Mouse (Mus musculus) midbrain, embryonic 16.5 days (tissue): ENCODE results near the gene Triml1. TPM values are rescaled to one million over a fixed set of nuclear protein-coding genes. Genes with fewer than 3 reads are reported as not detected.

Experiments used
- ATAC-seq: fragments of 200-750 bp; cut with Nextera tagmentation; 2 replicates; pipeline ENCODE4 v1.8.0; 2017; ENCODE audit warnings: moderate TSS enrichment
- H3K27ac ChIP-seq: fragments of 300-500 bp; sonication (generic); 2 replicates; pipeline ENCODE4 v1.5.1; 2014; ENCODE audit warnings: mild to moderate bottlenecking, low read length, mixed read lengths
- H3K27me3 ChIP-seq: fragments of 300-500 bp; sonication (generic); 2 replicates; pipeline ENCODE4 v1.6.1; 2014; ENCODE audit warnings: low read depth, low read length, mixed read lengths; ENCODE audit not compliant: control insufficient read depth, insufficient read depth
- H3K36me3 ChIP-seq: fragments of 300-500 bp; sonication (generic); 2 replicates; pipeline ENCODE4 v1.6.1; 2014; ENCODE audit warnings: mild to moderate bottlenecking, low read length, moderate library complexity, mixed read lengths; ENCODE audit not compliant: control insufficient read depth, insufficient read depth
- H3K4me1 ChIP-seq: fragments of 300-500 bp; sonication (generic); 2 replicates; pipeline ENCODE4 v1.6.1; 2014; ENCODE audit warnings: mild to moderate bottlenecking, low read length, mixed read lengths; ENCODE audit not compliant: control insufficient read depth, insufficient read depth
- H3K4me2 ChIP-seq: fragments of 300-500 bp; sonication (generic); 2 replicates; pipeline ENCODE4 v1.6.1; 2014; ENCODE audit warnings: mild to moderate bottlenecking, low read length, mixed read lengths
- H3K4me3 ChIP-seq: fragments of 300-500 bp; sonication (generic); 2 replicates; pipeline ENCODE4 v1.5.1; 2014; ENCODE audit warnings: low read depth, mild to moderate bottlenecking, low read length, moderate library complexity, mixed read lengths
- H3K9ac ChIP-seq: fragments of 300-500 bp; sonication (generic); 2 replicates; pipeline ENCODE4 v1.6.1; 2014; ENCODE audit warnings: low read depth, low read length, mixed read lengths
- H3K9me3 ChIP-seq: fragments of 300-500 bp; sonication (generic); replicated peaks from 2 replicates; pipeline ENCODE4 v1.6.1; 2014; ENCODE audit warnings: mild to moderate bottlenecking, low read length, mixed read lengths; ENCODE audit not compliant: control insufficient read depth, poor library complexity, severe bottlenecking
- WGBS: fragments of 180-500 bp; shearing (Covaris S2); extraction: QIAGEN DNeasy Blood & Tissue Kit; methylation state at CpG from one replicate; pipeline ENCODE4 v1.1.7; 2014; 5-methylcytosine and 5-hydroxymethylcytosine counted together
- polyA plus RNA-seq: library from polyadenylated mRNA; unstranded; fragments of >200 nt; fragmentation: Nextera tagmentation; extraction: Ambion mirVana; gene quantifications from 2 replicates; pipeline ENCODE4 v1.2.1, GENCODE M21; 2015

The Triml1 gene
- not detected in 2 replicates for polyA plus RNA-seq

- H3K36me3 ChIP-seq, result no peaks in the 10 kb centered on the region
- H3K4me2 ChIP-seq, result no peak within 1 kb of the TSS
- H3K27ac ChIP-seq, result no peak within 1 kb of the TSS
- H3K27me3 ChIP-seq, result no peaks in the 10 kb centered on the region
- no peak within 1 kb of the TSS for H3K4me3 ChIP-seq
- H3K9ac ChIP-seq, result no peak within 1 kb of the TSS
- H3K9me3 ChIP-seq, result no peaks in the 10 kb centered on the region
- no peak for ATAC-seq
- no peaks in the 10 kb centered on the region for H3K4me1 ChIP-seq
- WGBS, result 87% methylated on average over 2 of the region's 2 CpGs
Measured at GRCm38 (mm10) chr8:43141386-43141785, at the start of gene Triml1. TSS of gene Triml1 (minus strand) at chr8:43141486.

- Histone ChIP-seq H3K4me1 (no peaks in the 10 kb centered on the region), H3K36me3 (no peaks in the 10 kb centered on the region), H3K27ac (no peak overlapping the region), H3K9ac (no peak overlapping the region), H3K4me2 (no peak overlapping the region), H3K9me3 (peaks cover 4% of the 10 kb centered on the region; the same call in 1 of the 2 replicates), H3K4me3 (no peak overlapping the region), H3K27me3 (no peaks in the 10 kb centered on the region)
- no peak for ATAC-seq
- WGBS, result 90% methylated on average over 2 of the region's 2 CpGs
Measured at GRCm38 (mm10) chr8:43182281-43182680, 41.0 kb upstream of the Triml1 start.

GRCm38 (mm10) chr8:43180054-43180690, 38.9 kb upstream of the Triml1 start, which contains the start of gene Triml2:
TSS of gene Triml2 (plus strand) at chr8:43180541.
- 96% methylated on average over 13 of the region's 13 CpGs for WGBS
- H3K9me3 ChIP-seq, result peaks cover 4% of the 10 kb centered on the region; the same call in 1 of the 2 replicates
- no peak within 1 kb of the TSS for H3K27ac ChIP-seq
- H3K27me3 ChIP-seq, result no peaks in the 10 kb centered on the region
- no peak within 1 kb of the TSS for H3K9ac ChIP-seq
- no peak for ATAC-seq
- no peak within 1 kb of the TSS for H3K4me3 ChIP-seq
- no peak within 1 kb of the TSS for H3K4me2 ChIP-seq
- no peaks in the 10 kb centered on the region for H3K4me1 ChIP-seq
- no peaks in the 10 kb centered on the region for H3K36me3 ChIP-seq

GRCm38 (mm10) chr8:43179189-43179588, 37.9 kb upstream of the Triml1 start:
- Histone ChIP-seq H3K4me1 (no peaks in the 10 kb centered on the region), H3K9ac (no peak overlapping the region), H3K36me3 (no peaks in the 10 kb centered on the region), H3K9me3 (peaks cover 4% of the 10 kb centered on the region; the same call in 1 of the 2 replicates), H3K4me2 (no peak overlapping the region), H3K27ac (no peak overlapping the region), H3K27me3 (no peaks in the 10 kb centered on the region), H3K4me3 (no peak overlapping the region)
- no peak for ATAC-seq
- 39% methylated on average over 4 of the region's 4 CpGs for WGBS

- no peak overlapping the region for H3K4me3 ChIP-seq
- no peak overlapping the region for H3K9ac ChIP-seq
- no peak overlapping the region for H3K27ac ChIP-seq
- no peaks in the 10 kb centered on the region for H3K4me1 ChIP-seq
- H3K36me3 ChIP-seq, result no peaks in the 10 kb centered on the region
- no peak for ATAC-seq
- H3K9me3 ChIP-seq, result peaks cover 5% of the 10 kb centered on the region; the same call in 1 of the 2 replicates
- H3K27me3 ChIP-seq, result no peaks in the 10 kb centered on the region
- H3K4me2 ChIP-seq, result no peak overlapping the region
- 46% methylated on average over 3 of the region's 3 CpGs for WGBS
Measured at GRCm38 (mm10) chr8:43178263-43178662, 37.0 kb upstream of the Triml1 start.

- H3K9ac ChIP-seq, result no peak overlapping the region
- ATAC-seq, result no peak
- no peaks in the 10 kb centered on the region for H3K27me3 ChIP-seq
- H3K27ac ChIP-seq, result no peak overlapping the region
- H3K4me2 ChIP-seq, result no peak overlapping the region
- 90% methylated on average over 6 of the region's 6 CpGs for WGBS
- H3K9me3 ChIP-seq, result peaks cover 8% of the 10 kb centered on the region; the same call in 1 of the 2 replicates
- H3K36me3 ChIP-seq, result no peaks in the 10 kb centered on the region
- H3K4me1 ChIP-seq, result no peaks in the 10 kb centered on the region
- H3K4me3 ChIP-seq, result no peak overlapping the region
Measured at GRCm38 (mm10) chr8:43176766-43177486, 35.6 kb upstream of the Triml1 start.

- Histone ChIP-seq H3K4me1 (no peaks in the 10 kb centered on the region), H3K4me3 (no peak overlapping the region), H3K4me2 (no peak overlapping the region), H3K9me3 (peaks cover 4% of the 10 kb centered on the region; the same call in 1 of the 2 replicates), H3K9ac (no peak overlapping the region), H3K36me3 (no peaks in the 10 kb centered on the region), H3K27ac (no peak overlapping the region), H3K27me3 (no peaks in the 10 kb centered on the region)
- 92% methylated on average over 6 of the region's 6 CpGs for WGBS
- no peak for ATAC-seq
Measured at GRCm38 (mm10) chr8:43169249-43169755, 28.0 kb upstream of the Triml1 start.

- H3K4me2 ChIP-seq, result no peak overlapping the region
- H3K27ac ChIP-seq, result no peak overlapping the region
- WGBS, result 92% methylated on average over 4 of the region's 4 CpGs
- peaks cover 2% of the 10 kb centered on the region; the same call in 1 of the 2 replicates for H3K9me3 ChIP-seq
- no peaks in the 10 kb centered on the region for H3K4me1 ChIP-seq
- ATAC-seq, result no peak
- no peak overlapping the region for H3K9ac ChIP-seq
- H3K36me3 ChIP-seq, result no peaks in the 10 kb centered on the region
- H3K4me3 ChIP-seq, result no peak overlapping the region
- no peaks in the 10 kb centered on the region for H3K27me3 ChIP-seq
Measured at GRCm38 (mm10) chr8:43168083-43168482, 26.8 kb upstream of the Triml1 start.

- no peak overlapping the region for H3K4me2 ChIP-seq
- H3K9ac ChIP-seq, result no peak overlapping the region
- no peak overlapping the region for H3K27ac ChIP-seq
- no peaks in the 10 kb centered on the region for H3K36me3 ChIP-seq
- no peak overlapping the region for H3K4me3 ChIP-seq
- no peak for ATAC-seq
- H3K27me3 ChIP-seq, result no peaks in the 10 kb centered on the region
- WGBS, result 83% methylated on average over 3 of the region's 3 CpGs
- H3K4me1 ChIP-seq, result no peaks in the 10 kb centered on the region
- H3K9me3 ChIP-seq, result no peaks in the 10 kb centered on the region
Measured at GRCm38 (mm10) chr8:43164453-43164852, 23.2 kb upstream of the Triml1 start.
